ENCODE assay signal across 8 mouse cellular contexts in the genomic region with DNA sequence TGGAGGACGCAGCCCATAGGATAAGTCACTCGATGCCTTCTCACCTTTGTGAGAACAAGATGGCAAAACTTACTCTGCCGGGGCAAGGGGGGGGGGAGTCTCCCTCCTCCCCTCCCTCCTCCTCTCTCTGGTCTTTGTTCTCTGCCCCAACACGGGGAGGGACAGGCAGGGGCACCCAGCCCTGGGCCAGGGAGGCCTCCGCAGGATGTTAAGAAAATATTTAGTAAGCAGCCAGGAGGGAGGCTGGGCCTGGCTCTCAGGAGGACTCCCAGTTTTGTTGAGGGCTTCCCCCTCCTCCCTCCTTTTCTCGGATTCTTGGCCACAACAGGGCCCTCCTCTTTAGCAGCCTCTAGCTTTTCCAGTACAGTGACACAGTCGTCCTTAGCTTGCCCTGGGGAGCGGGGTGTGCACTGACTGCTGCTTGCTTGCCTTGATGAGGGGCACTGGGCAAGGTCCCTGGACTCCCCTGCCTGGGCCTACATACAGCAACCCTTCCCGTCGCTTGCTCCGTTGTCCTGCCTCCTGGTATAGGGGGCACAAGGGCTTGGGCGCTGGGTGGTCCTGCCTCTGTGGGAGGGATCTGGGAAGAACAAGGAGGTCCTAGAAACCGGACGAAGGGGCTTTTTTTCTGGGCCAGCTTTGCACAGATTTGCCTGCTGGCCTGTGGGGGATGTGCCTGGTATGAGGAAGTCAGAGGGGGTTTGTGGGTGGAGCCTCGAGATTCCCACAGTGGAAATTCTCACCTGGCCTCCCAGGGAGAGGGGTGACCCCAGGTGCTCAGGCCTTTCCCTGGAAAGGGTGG. TPM values are rescaled to one million over a fixed set of nuclear protein-coding genes. Genes with fewer than 3 reads are reported as not detected.
DNase-seq lines count a peak whose midpoint lies in the region; ATAC-seq and TF ChIP-seq lines count a peak whose summit lies in the region.

No protein-coding gene starts in this region.

- peak overlapping the region; percentile 99 for H3K4me2 ChIP-seq in limb, embryonic 12.5 days
- peak overlapping the region; percentile 90 for H3K4me2 ChIP-seq in midbrain, postnatal 0 days (ENCODE audit: low read depth, low read length, poor library complexity, severe bottlenecking)

- no peaks in the 10 kb centered on the region for H3K9me3 ChIP-seq in limb, embryonic 12.5 days
- H3K9me3 ChIP-seq in midbrain, postnatal 0 days (ENCODE audit: low read length): no peaks in the 10 kb centered on the region

- peak; percentile 74 for DNase-seq in adrenal gland, postnatal 10 days
- no peak for DNase-seq in adrenal gland, adult 8-10 months
- DNase-seq in 3T3-L1 (ENCODE audit: low read depth, low spot score): peak; percentile 81
- peak; percentile 54 for DNase-seq in embryo, embryonic 9.5 days (ENCODE audit: extremely low spot score)
- DNase-seq in heart, postnatal 4 days: peak; percentile 69
- DNase-seq in midbrain, postnatal 0 days (ENCODE audit: low spot score): no peak
- DNase-seq in layer of hippocampus, adult 11-12 months (ENCODE audit: low spot score): no peak

- H3K27ac ChIP-seq in limb, embryonic 12.5 days: peak overlapping the region; percentile 99
- H3K27ac ChIP-seq in midbrain, postnatal 0 days (ENCODE audit: low read depth, low read length): peak overlapping the region; percentile 98

- no peaks in the 10 kb centered on the region for H3K27me3 ChIP-seq in limb, embryonic 12.5 days
- no peaks in the 10 kb centered on the region for H3K27me3 ChIP-seq in midbrain, postnatal 0 days (ENCODE audit: insufficient read depth, low read length)

- H3K9ac ChIP-seq in limb, embryonic 12.5 days (replicated peaks): peak overlapping the region; percentile 100
- peak overlapping the region; percentile 99 for H3K9ac ChIP-seq in midbrain, postnatal 0 days (replicated peaks; ENCODE audit: low read length, poor library complexity, severe bottlenecking)

- peak overlapping the region; percentile 97 for H3K4me3 ChIP-seq in limb, embryonic 12.5 days (replicated peaks)
- H3K4me3 ChIP-seq in midbrain, postnatal 0 days (ENCODE audit: low read depth, low read length): peak overlapping the region; percentile 91

- TF ChIP-seq CTCF in midbrain, postnatal 0 days (IDR thresholded peaks at IDR 0.05): no peak

- no peak for ATAC-seq in limb, embryonic 12.5 days (ENCODE audit: insufficient number of reproducible peaks, insufficient read depth, low FRiP score, low TSS enrichment, low read depth)
- ATAC-seq in midbrain, postnatal 0 days (ENCODE audit: low FRiP score): no peak

- H3K4me1 ChIP-seq in limb, embryonic 12.5 days (replicated peaks): peaks cover 60% of the 10 kb centered on the region
- peaks cover 15% of the 10 kb centered on the region for H3K4me1 ChIP-seq in midbrain, postnatal 0 days (ENCODE audit: insufficient read depth, low read length)

- WGBS in limb, embryonic 12.5 days: 5% methylated on average over 15 of the region's 15 CpGs
- WGBS in midbrain, postnatal 0 days: 2% methylated on average over 14 of the region's 15 CpGs

- peaks cover 76% of the 10 kb centered on the region for H3K36me3 ChIP-seq in limb, embryonic 12.5 days
- H3K36me3 ChIP-seq in midbrain, postnatal 0 days (ENCODE audit: insufficient read depth, low read length): peaks cover 48% of the 10 kb centered on the region

RNA-seq across cellular contexts. Expression of a gene that starts 4.2 kb away (rescaled TPM):
- 100 to 1,000 TPM; 106 to 127 TPM for total RNA-seq in adrenal gland, postnatal 10 days (2021)
- total RNA-seq in adrenal gland, adult 8-10 months (2022): 100 to 1,000 TPM in 1 of 4 experiments, 10 to 100 TPM in 3; 56.4 to 145 (median 90.1) TPM
- total RNA-seq in heart, postnatal 4 days (2021): 100 to 1,000 TPM; 145 to 163 TPM
- polyA plus RNA-seq in limb, embryonic 12.5 days (2016; fragmentation: Nextera tagmentation; extraction: Ambion mirVana): 30.6 and 38.0 TPM in 2 replicates
- total RNA-seq in midbrain, postnatal 0 days (2014; rRNA removed): 114 and 143 TPM in 2 replicates
- 16.3 and 17.2 TPM in 2 replicates for polyA plus RNA-seq in midbrain, postnatal 0 days (2015; fragmentation: Nextera tagmentation; extraction: Ambion mirVana)

RNA-seq across cellular contexts. Expression of a gene that starts 11.6 kb away (rescaled TPM):
- 10 to 100 TPM; 41.6 to 65.6 TPM for total RNA-seq in adrenal gland, postnatal 10 days (2021)
- total RNA-seq in adrenal gland, adult 8-10 months (2022): 10 to 100 TPM; 58.4 to 92.4 (median 81.9) TPM
- 1 to 10 TPM; 3.7 to 5.1 TPM for total RNA-seq in heart, postnatal 4 days (2021)
- polyA plus RNA-seq in limb, embryonic 12.5 days (2016; fragmentation: Nextera tagmentation; extraction: Ambion mirVana): 4.9 and 5.6 TPM in 2 replicates
- 273 and 276 TPM in 2 replicates for total RNA-seq in midbrain, postnatal 0 days (2014; rRNA removed)
- 120 and 121 TPM in 2 replicates for polyA plus RNA-seq in midbrain, postnatal 0 days (2015; fragmentation: Nextera tagmentation; extraction: Ambion mirVana)

RNA-seq across cellular contexts. Expression of a gene that starts 13.5 kb away (rescaled TPM):
- 100 to 1,000 TPM; 102 to 168 TPM for total RNA-seq in adrenal gland, postnatal 10 days (2021)
- 100 to 1,000 TPM in 3 of 4 experiments, 10 to 100 TPM in 1; 44.2 to 234 (median 162) TPM for total RNA-seq in adrenal gland, adult 8-10 months (2022)
- 100 to 1,000 TPM; 163 to 193 TPM for total RNA-seq in heart, postnatal 4 days (2021)
- 166 and 175 TPM in 2 replicates for polyA plus RNA-seq in limb, embryonic 12.5 days (2016; fragmentation: Nextera tagmentation; extraction: Ambion mirVana)
- total RNA-seq in midbrain, postnatal 0 days (2014; rRNA removed): 315 and 337 TPM in 2 replicates
- 760 and 829 TPM in 2 replicates for polyA plus RNA-seq in midbrain, postnatal 0 days (2015; fragmentation: Nextera tagmentation; extraction: Ambion mirVana)

RNA-seq across cellular contexts. Expression of a gene that starts 13.8 kb away (rescaled TPM):
- 100 to 1,000 TPM; 982 to 996 TPM for total RNA-seq in adrenal gland, postnatal 10 days (2021)
- total RNA-seq in adrenal gland, adult 8-10 months (2022): 100 to 1,000 TPM; 380 to 452 (median 425) TPM
- total RNA-seq in heart, postnatal 4 days (2021): 1,000 to 10,000 TPM in 1 of 2 experiments, 100 to 1,000 TPM in 1; 966 to 1,003 TPM
- 460 and 465 TPM in 2 replicates for polyA plus RNA-seq in limb, embryonic 12.5 days (2016; fragmentation: Nextera tagmentation; extraction: Ambion mirVana)
- 231 and 259 TPM in 2 replicates for total RNA-seq in midbrain, postnatal 0 days (2014; rRNA removed)
- polyA plus RNA-seq in midbrain, postnatal 0 days (2015; fragmentation: Nextera tagmentation; extraction: Ambion mirVana): 607 and 661 TPM in 2 replicates

RNA-seq across cellular contexts. Expression of a gene that starts 20.5 kb away (rescaled TPM):
- 1 to 10 TPM; 6.4 to 7.7 TPM for total RNA-seq in adrenal gland, postnatal 10 days (2021)
- total RNA-seq in adrenal gland, adult 8-10 months (2022): 10 to 100 TPM; 18.1 to 22.1 (median 21.7) TPM
- total RNA-seq in heart, postnatal 4 days (2021): 1 to 10 TPM; 1.9 to 4.9 TPM
- polyA plus RNA-seq in limb, embryonic 12.5 days (2016; fragmentation: Nextera tagmentation; extraction: Ambion mirVana): 9.1 and 9.5 TPM in 2 replicates
- total RNA-seq in midbrain, postnatal 0 days (2014; rRNA removed): 2.3 and 2.8 TPM in 2 replicates
- 4.1 and 5.3 TPM in 2 replicates for polyA plus RNA-seq in midbrain, postnatal 0 days (2015; fragmentation: Nextera tagmentation; extraction: Ambion mirVana)

Comparison
In these comparisons a context has a peak if more than half of its experiments do, and no peak if none do; other contexts are left out.
1. DNase-seq: peak in adrenal gland, postnatal 10 days (single experiment), 3T3-L1 (single experiment), embryo, embryonic 9.5 days (single experiment) and heart, postnatal 4 days (single experiment); none in adrenal gland, adult 8-10 months (single experiment), midbrain, postnatal 0 days (single experiment) and layer of hippocampus, adult 11-12 months (single experiment).
2. RNA of a gene that starts 11.6 kb away (total RNA-seq): 273 to 276 TPM in midbrain, postnatal 0 days, 58.4 to 92.4 TPM in adrenal gland, adult 8-10 months and 41.6 to 65.6 TPM in adrenal gland, postnatal 10 days; 3.7 to 5.1 TPM in heart, postnatal 4 days; every median in the first group is over 4 times any median in the second.